Mouse (Mus musculus) limb, embryonic 10.5 days (tissue): ENCODE results near the gene Tbck. TPM values are rescaled to one million over a fixed set of nuclear protein-coding genes. Genes with fewer than 3 reads are reported as not detected.

Experiments used
- DNase-seq: peaks from one replicate; pipeline ENCODE4 v3.0.0-alpha.2; 2017; ENCODE audit warnings: low spot score
- H3K27ac ChIP-seq: fragments of 300-500 bp; sonication (generic); 2 replicates; pipeline ENCODE4 v1.5.1; 2016; ENCODE audit warnings: mild to moderate bottlenecking
- H3K27me3 ChIP-seq: fragments of 300-500 bp; sonication (generic); 2 replicates; pipeline ENCODE4 v1.6.1; 2016; ENCODE audit warnings: low read depth, mild to moderate bottlenecking; ENCODE audit not compliant: poor library complexity, severe bottlenecking
- H3K36me3 ChIP-seq: fragments of 300-500 bp; sonication (generic); 2 replicates; pipeline ENCODE4 v1.6.1; 2016; ENCODE audit warnings: mild to moderate bottlenecking, moderate library complexity
- H3K4me1 ChIP-seq: fragments of 300-500 bp; sonication (generic); 2 replicates; pipeline ENCODE4 v1.6.1; 2016
- H3K4me3 ChIP-seq: fragments of 300-500 bp; sonication (generic); 2 replicates; pipeline ENCODE4 v1.5.1; 2016; ENCODE audit warnings: mild to moderate bottlenecking, moderate library complexity
- H3K9me3 ChIP-seq: fragments of 300-500 bp; sonication (generic); replicated peaks from 2 replicates; pipeline ENCODE4 v1.6.1; 2016; ENCODE audit warnings: mild to moderate bottlenecking
- WGBS: fragments of 180-500 bp; shearing (Covaris S2); methylation state at CpG from one replicate; pipeline ENCODE4 v1.1.7; 2016; 5-methylcytosine and 5-hydroxymethylcytosine counted together
- polyA plus RNA-seq: library from polyadenylated mRNA; unstranded; fragments of >200 nt; fragmentation: Nextera tagmentation; extraction: Ambion mirVana; gene quantifications from 2 replicates; pipeline ENCODE4 v1.2.1, GENCODE M21; 2016

Gene Tbck
- polyA plus RNA-seq, 1 experiment from 2014 or later = 23.1 TPM

- no peak overlapping the region for H3K27ac ChIP-seq
- peaks cover 42% of the 10 kb centered on the region for H3K4me1 ChIP-seq
- H3K9me3 ChIP-seq = no peaks in the 10 kb centered on the region
- 58% methylated on average over 1 of the region's 1 CpGs for WGBS
- H3K27me3 ChIP-seq = no peaks in the 10 kb centered on the region
- H3K36me3 ChIP-seq = no peaks in the 10 kb centered on the region
- no peak for DNase-seq
- no peak overlapping the region for H3K4me3 ChIP-seq
Measured at GRCm38 (mm10) chr3:132851417-132851816, 167.5 kb downstream of the Tbck start.

GRCm38 (mm10) chr3:132851841-132852728 is 168.1 kb downstream of the Tbck start:
- no peaks in the 10 kb centered on the region for H3K27me3 ChIP-seq
- H3K27ac ChIP-seq = peak overlapping the region; percentile 62; the same call in 1 of the 2 replicates
- H3K4me3 ChIP-seq = no peak overlapping the region
- DNase-seq = no peak
- H3K36me3 ChIP-seq = no peaks in the 10 kb centered on the region
- no peaks in the 10 kb centered on the region for H3K9me3 ChIP-seq
- WGBS = 65% methylated on average over 28 of the region's 28 CpGs
- H3K4me1 ChIP-seq = peaks cover 46% of the 10 kb centered on the region

GRCm38 (mm10) chr3:132854271-132854670 is 170.3 kb downstream of the Tbck start:
- Histone ChIP-seq H3K4me1 (peaks cover 52% of the 10 kb centered on the region), H3K9me3 (no peaks in the 10 kb centered on the region), H3K36me3 (no peaks in the 10 kb centered on the region), H3K27ac (no peak overlapping the region), H3K27me3 (no peaks in the 10 kb centered on the region), H3K4me3 (no peak overlapping the region)
- WGBS = 88% methylated on average over 9 of the region's 9 CpGs
- no peak for DNase-seq

- H3K27ac ChIP-seq = peak overlapping the region; percentile 77
- no peaks in the 10 kb centered on the region for H3K9me3 ChIP-seq
- no peak overlapping the region for H3K4me3 ChIP-seq
- peak; percentile 58 for DNase-seq
- no peaks in the 10 kb centered on the region for H3K27me3 ChIP-seq
- peaks cover 65% of the 10 kb centered on the region for H3K4me1 ChIP-seq
- WGBS = 67% methylated on average over 9 of the region's 9 CpGs
- H3K36me3 ChIP-seq = no peaks in the 10 kb centered on the region
Measured at GRCm38 (mm10) chr3:132855458-132856212, 171.7 kb downstream of the Tbck start.

GRCm38 (mm10) chr3:132856651-132857050 is 172.7 kb downstream of the Tbck start:
- H3K27ac ChIP-seq = peak overlapping the region; percentile 14; the same call in 1 of the 2 replicates
- no peak for DNase-seq
- no peaks in the 10 kb centered on the region for H3K27me3 ChIP-seq
- WGBS = 47% methylated on average over 6 of the region's 6 CpGs
- no peak overlapping the region for H3K4me3 ChIP-seq
- peaks cover 66% of the 10 kb centered on the region for H3K4me1 ChIP-seq
- H3K36me3 ChIP-seq = no peaks in the 10 kb centered on the region
- H3K9me3 ChIP-seq = no peaks in the 10 kb centered on the region

GRCm38 (mm10) chr3:132858849-132859248 is 174.9 kb downstream of the Tbck start:
- no peaks in the 10 kb centered on the region for H3K27me3 ChIP-seq
- no peak overlapping the region for H3K4me3 ChIP-seq
- H3K27ac ChIP-seq = peak overlapping the region; percentile 54
- H3K9me3 ChIP-seq = no peaks in the 10 kb centered on the region
- peaks cover 49% of the 10 kb centered on the region for H3K4me1 ChIP-seq
- no peaks in the 10 kb centered on the region for H3K36me3 ChIP-seq
- no peak for DNase-seq
- 64% methylated on average over 11 of the region's 11 CpGs for WGBS

- peak overlapping the region; percentile 79 for H3K27ac ChIP-seq
- 86% methylated on average over 7 of the region's 7 CpGs for WGBS
- H3K36me3 ChIP-seq = no peaks in the 10 kb centered on the region
- H3K4me3 ChIP-seq = no peak overlapping the region
- no peak for DNase-seq
- peaks cover 46% of the 10 kb centered on the region for H3K4me1 ChIP-seq
- no peaks in the 10 kb centered on the region for H3K27me3 ChIP-seq
- H3K9me3 ChIP-seq = no peaks in the 10 kb centered on the region
Measured at GRCm38 (mm10) chr3:132859573-132859972, 175.6 kb downstream of the Tbck start.

- Histone ChIP-seq H3K27ac (peak overlapping the region; percentile 79), H3K36me3 (no peaks in the 10 kb centered on the region), H3K9me3 (no peaks in the 10 kb centered on the region), H3K27me3 (no peaks in the 10 kb centered on the region), H3K4me1 (peaks cover 35% of the 10 kb centered on the region), H3K4me3 (no peak overlapping the region)
- DNase-seq = peak; percentile 36
- WGBS = 72% methylated on average over 8 of the region's 8 CpGs
Measured at GRCm38 (mm10) chr3:132860796-132861195, 176.9 kb downstream of the Tbck start.

- Histone ChIP-seq H3K4me3 (no peak overlapping the region), H3K4me1 (peaks cover 23% of the 10 kb centered on the region), H3K27me3 (no peaks in the 10 kb centered on the region), H3K27ac (peak overlapping the region; percentile 4; the same call in 1 of the 2 replicates), H3K9me3 (no peaks in the 10 kb centered on the region), H3K36me3 (no peaks in the 10 kb centered on the region)
- WGBS = 92% methylated on average over 13 of the region's 13 CpGs
- no peak for DNase-seq
Measured at GRCm38 (mm10) chr3:132863843-132864242, 179.9 kb downstream of the Tbck start.

- Histone ChIP-seq H3K36me3 (no peaks in the 10 kb centered on the region), H3K27me3 (no peaks in the 10 kb centered on the region), H3K4me3 (no peak overlapping the region), H3K27ac (no peak overlapping the region), H3K4me1 (peaks cover 17% of the 10 kb centered on the region), H3K9me3 (no peaks in the 10 kb centered on the region)
- DNase-seq = no peak
- 88% methylated on average over 14 of the region's 14 CpGs for WGBS
Measured at GRCm38 (mm10) chr3:132864329-132864919, 180.5 kb downstream of the Tbck start.

- 91% methylated on average over 8 of the region's 8 CpGs for WGBS
- no peak for DNase-seq
- Histone ChIP-seq H3K4me3 (no peak overlapping the region), H3K4me1 (peaks cover 12% of the 10 kb centered on the region), H3K27ac (no peak overlapping the region), H3K9me3 (no peaks in the 10 kb centered on the region), H3K36me3 (no peaks in the 10 kb centered on the region), H3K27me3 (no peaks in the 10 kb centered on the region)
Measured at GRCm38 (mm10) chr3:132864986-132865385, 181.0 kb downstream of the Tbck start.

GRCm38 (mm10) chr3:132865596-132865995 is 181.7 kb downstream of the Tbck start:
- DNase-seq = no peak
- Histone ChIP-seq H3K4me1 (peaks cover 6% of the 10 kb centered on the region), H3K9me3 (no peaks in the 10 kb centered on the region), H3K4me3 (no peak overlapping the region), H3K27ac (no peak overlapping the region), H3K27me3 (no peaks in the 10 kb centered on the region), H3K36me3 (no peaks in the 10 kb centered on the region)
- 96% methylated on average over 4 of the region's 4 CpGs for WGBS

GRCm38 (mm10) chr3:132866984-132867383 is 183.0 kb downstream of the Tbck start:
- WGBS = 84% methylated on average over 3 of the region's 3 CpGs
- H3K27ac ChIP-seq = no peak overlapping the region

More at GRCm38 (mm10) chr3:132866984-132867383, 183.0 kb downstream of the Tbck start:
- Histone ChIP-seq H3K4me3 (no peak overlapping the region), H3K4me1 (no peaks in the 10 kb centered on the region), H3K27me3 (no peaks in the 10 kb centered on the region), H3K36me3 (no peaks in the 10 kb centered on the region), H3K9me3 (no peaks in the 10 kb centered on the region)
- no peak for DNase-seq
